Mouse (Mus musculus) heart, postnatal 0 days (tissue): Measurements from ENCODE around the gene Erg.

Source experiments
- CTCF ChIP-seq: IDR thresholded peaks from 2 replicates; pipeline ENCODE4 v1.5.1; 2016; ENCODE audit warnings: antibody characterized with exemption, control low read depth, low read depth
- EP300 ChIP-seq: IDR thresholded peaks from 2 replicates; pipeline ENCODE4 v1.6.1; 2016; ENCODE audit warnings: antibody characterized with exemption, low read depth

DNA sequence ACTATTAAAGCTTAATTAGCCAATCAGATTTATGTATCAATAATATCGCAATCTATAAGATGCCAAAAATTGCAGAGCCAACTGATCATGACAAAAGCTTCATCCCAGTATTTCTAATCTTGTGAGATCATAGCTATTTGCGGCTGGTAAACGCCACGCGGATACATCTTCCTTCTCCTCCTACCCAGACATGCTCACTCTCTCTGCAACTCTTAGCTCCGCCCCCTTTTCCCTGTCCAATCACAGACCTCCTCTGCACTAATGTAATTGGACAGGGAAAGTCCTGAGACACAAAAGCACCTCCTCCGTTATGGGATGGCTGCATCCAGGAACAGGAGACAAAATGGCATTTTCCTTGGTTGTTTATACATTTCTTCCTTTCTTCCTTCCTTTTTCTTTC lies 22.2 kb upstream of the Erg start:
- TF ChIP-seq CTCF (no peak), EP300 (no peak)
